Mouse (Mus musculus) activated CD4-positive, CD25-positive, alpha-beta regulatory T cell, adult 9 weeks (primary cell): Measurements from ENCODE around the gene Olfr1065. TPM values are rescaled to one million over a fixed set of nuclear protein-coding genes. Genes with fewer than 3 reads are reported as not detected.

Experiments used
- polyA plus RNA-seq: library from polyadenylated mRNA; unstranded; fragments of 100-300 nt; shearing (Covaris generic); gene quantifications from one replicate; pipeline ENCODE4 v1.2.1, GENCODE M21; 2017

The Olfr1065 gene
- not detected for polyA plus RNA-seq

GRCm38 (mm10) chr2:86450491-86450890, at the start of gene Olfr1065:
Gene Olfr1065, minus strand, starts transcription at chr2:86450591.

GRCm38 (mm10) chr2:86487286-86487685, 36.9 kb upstream of the Olfr1065 start, which contains the start of gene Olfr228:
Gene Olfr228, minus strand, starts transcription at chr2:86487386.

GRCm38 (mm10) chr2:86456169-86456568, 5.8 kb upstream of the Olfr1065 start, which contains the start of gene Olfr1066:
Gene Olfr1066, minus strand, starts transcription at chr2:86456269.

GRCm38 (mm10) chr2:86426649-86427048, 23.7 kb downstream of the Olfr1065 start, which contains the start of gene Olfr1062:
Gene Olfr1062, minus strand, starts transcription at chr2:86426749.

GRCm38 (mm10) chr2:86413950-86414349, 36.4 kb downstream of the Olfr1065 start, which contains the start of gene Olfr1061:
Gene Olfr1061, minus strand, starts transcription at chr2:86414050.

Other genes starting within 250 kb of the Olfr1065 start
- gene Olfr1045, start 247.6 kb downstream of the Olfr1065 start, polyA plus RNA-seq, result not detected
- gene Olfr1046, start 231.3 kb downstream of the Olfr1065 start, polyA plus RNA-seq, result not detected
- not detected for gene Olfr1047, start 219.2 kb downstream of the Olfr1065 start, polyA plus RNA-seq
- gene Olfr1048, start 210.3 kb downstream of the Olfr1065 start, polyA plus RNA-seq, result not detected
- gene Olfr1049, start 192.3 kb downstream of the Olfr1065 start, polyA plus RNA-seq, result not detected
- not detected for gene Olfr1051, start 171.5 kb downstream of the Olfr1065 start, polyA plus RNA-seq
- not detected for gene Olfr1052, start 158.1 kb downstream of the Olfr1065 start, polyA plus RNA-seq
- gene Olfr1053, start 135.3 kb downstream of the Olfr1065 start, polyA plus RNA-seq, result not detected
- not detected for gene Olfr1054, start 115.2 kb downstream of the Olfr1065 start, polyA plus RNA-seq
- gene Olfr1055, start 100.3 kb downstream of the Olfr1065 start, polyA plus RNA-seq, result not detected
- not detected for gene Olfr1056, start 88.1 kb downstream of the Olfr1065 start, polyA plus RNA-seq
- not detected for gene Olfr1057, start 72.2 kb downstream of the Olfr1065 start, polyA plus RNA-seq
- gene Olfr1058, start 62.0 kb downstream of the Olfr1065 start, polyA plus RNA-seq, result not detected
- gene Olfr1061, start 36.5 kb downstream of the Olfr1065 start, polyA plus RNA-seq, result not detected
- gene Olfr1062, start 23.8 kb downstream of the Olfr1065 start, polyA plus RNA-seq, result not detected
- gene Olfr1066, start 5.7 kb upstream of the Olfr1065 start, polyA plus RNA-seq, result not detected
- gene Olfr228, start 36.8 kb upstream of the Olfr1065 start, polyA plus RNA-seq, result not detected
- not detected for gene Olfr1076, start 57.9 kb upstream of the Olfr1065 start, polyA plus RNA-seq
- gene Olfr1079, start 91.9 kb upstream of the Olfr1065 start, polyA plus RNA-seq, result not detected
- not detected for gene Olfr1080, start 107.6 kb upstream of the Olfr1065 start, polyA plus RNA-seq
- not detected for gene Olfr1082, start 148.4 kb upstream of the Olfr1065 start, polyA plus RNA-seq
- gene Olfr1084, start 189.1 kb upstream of the Olfr1065 start, polyA plus RNA-seq, result not detected
- not detected for gene Olfr1085, start 211.4 kb upstream of the Olfr1065 start, polyA plus RNA-seq
- not detected for gene Olfr1086, start 229.5 kb upstream of the Olfr1065 start, polyA plus RNA-seq
- not detected for gene Olfr1087, start 247.8 kb upstream of the Olfr1065 start, polyA plus RNA-seq